Comparison of ENCODE assay signal across 8 mouse cellular contexts in the genomic region with DNA sequence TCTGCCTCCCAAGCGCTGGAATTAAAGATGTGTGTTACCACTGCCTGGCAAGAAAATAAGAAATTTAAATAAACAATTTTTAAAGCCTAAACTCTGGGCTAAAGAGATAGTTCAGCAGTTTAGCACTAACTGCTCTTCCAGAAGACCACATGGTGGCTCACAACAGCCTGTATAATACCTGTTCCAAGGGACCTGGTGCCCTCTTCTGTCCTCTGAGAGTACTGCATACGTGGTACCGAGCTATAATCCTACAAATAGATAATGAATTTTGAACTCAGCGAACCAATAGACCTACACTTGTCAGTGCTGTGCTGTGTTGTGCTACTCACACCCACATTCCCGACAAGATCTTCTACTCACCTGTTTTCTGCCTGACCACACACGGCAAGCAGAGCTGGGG. TPM values are rescaled to one million over a fixed set of nuclear protein-coding genes. Genes with fewer than 3 reads are reported as not detected.
DNase-seq lines count a peak whose midpoint lies in the region; ATAC-seq lines count a peak whose summit lies in the region.

No protein-coding gene starts in this region.

- H3K36me3 ChIP-seq in hindbrain, embryonic 16.5 days (ENCODE audit: control insufficient read depth, insufficient read depth, low read length) = no peaks in the 10 kb centered on the region
- H3K36me3 ChIP-seq in midbrain, embryonic 10.5 days = no peaks in the 10 kb centered on the region

- WGBS in hindbrain, embryonic 16.5 days = 15% methylated on average over 6 of the region's 6 CpGs
- 13% methylated on average over 6 of the region's 6 CpGs for WGBS in midbrain, embryonic 10.5 days

- no peaks in the 10 kb centered on the region for H3K9me3 ChIP-seq in hindbrain, embryonic 16.5 days (ENCODE audit: control insufficient read depth, low read length)
- H3K9me3 ChIP-seq in midbrain, embryonic 10.5 days (replicated peaks) = no peaks in the 10 kb centered on the region

- peak; percentile 79 for DNase-seq in layer of hippocampus, adult 11-12 months (ENCODE audit: low spot score)
- no peak for DNase-seq in layer of hippocampus, postnatal 36 days
- peak; percentile 55 for DNase-seq in cerebellum, adult 11-12 months
- DNase-seq in forelimb bud, embryonic 11.5 days (ENCODE audit: low read depth, low spot score) = peak; percentile 72
- peak; percentile 62 to 76 for DNase-seq in left cerebral cortex, postnatal 25 days (ENCODE audit: low spot score in 2 of 2)
- DNase-seq in midbrain, embryonic 10.5 days (ENCODE audit: low spot score) = peak; percentile 62
- DNase-seq in spleen, adult 18-20 months = peak; percentile 45 to 79

- no peak overlapping the region for H3K4me2 ChIP-seq in hindbrain, embryonic 16.5 days (ENCODE audit: low read length)

- no peak overlapping the region for H3K27ac ChIP-seq in hindbrain, embryonic 16.5 days (ENCODE audit: low read depth, low read length)
- no peak overlapping the region for H3K27ac ChIP-seq in midbrain, embryonic 10.5 days (replicated peaks)

- 0 out of 2 replicates have a peak overlapping the region, but pooled peaks have one; percentile 3 for H3K9ac ChIP-seq in hindbrain, embryonic 16.5 days (ENCODE audit: low read depth, low read length)

- no peaks in the 10 kb centered on the region for H3K27me3 ChIP-seq in hindbrain, embryonic 16.5 days (replicated peaks; ENCODE audit: control insufficient read depth, insufficient read depth, low read length)
- H3K27me3 ChIP-seq in midbrain, embryonic 10.5 days (ENCODE audit: low read depth, poor library complexity, severe bottlenecking) = no peaks in the 10 kb centered on the region

- H3K4me1 ChIP-seq in hindbrain, embryonic 16.5 days (ENCODE audit: control insufficient read depth, insufficient read depth, low read depth, low read length) = no peaks in the 10 kb centered on the region
- peaks cover under 1% of the 10 kb centered on the region; the same call in 1 of the 2 replicates for H3K4me1 ChIP-seq in midbrain, embryonic 10.5 days

- intact Hi-C loops in left cerebral cortex, postnatal 25 days (cut with DNase I) = loop anchor here (2.0 to 5.0 kb wide), 2 partner anchors 82 to 190 kb away; a partner anchor contains a TSS

- peak; percentile 85 for ATAC-seq in hindbrain, embryonic 16.5 days

- no peak overlapping the region for H3K4me3 ChIP-seq in hindbrain, embryonic 16.5 days (ENCODE audit: low read length)
- no peak overlapping the region for H3K4me3 ChIP-seq in midbrain, embryonic 10.5 days

RNA-seq across cellular contexts. Expression of a gene that starts 5.8 kb away (rescaled TPM):
- total RNA-seq in layer of hippocampus, postnatal 36 days (2021) = 100 to 1,000 TPM in 1 of 2 experiments, 10 to 100 TPM in 1; 96.7 to 118 TPM
- 142 and 145 TPM in 2 replicates for polyA plus RNA-seq in hindbrain, embryonic 16.5 days (2015; fragmentation: Nextera tagmentation; extraction: Ambion mirVana)
- total RNA-seq in left cerebral cortex, postnatal 25 days (2021) = 100 to 1,000 TPM; 113 to 121 TPM
- polyA plus RNA-seq in midbrain, embryonic 10.5 days (2016; fragmentation: Nextera tagmentation; extraction: Ambion mirVana) = 44.4 and 57.3 TPM in 2 replicates

RNA-seq across cellular contexts. Expression of a gene that starts 12.2 kb away (rescaled TPM):
- total RNA-seq in layer of hippocampus, postnatal 36 days (2021) = 10 to 100 TPM; 34.9 to 36.2 TPM
- 23.3 and 26.3 TPM in 2 replicates for polyA plus RNA-seq in hindbrain, embryonic 16.5 days (2015; fragmentation: Nextera tagmentation; extraction: Ambion mirVana)
- total RNA-seq in left cerebral cortex, postnatal 25 days (2021) = 10 to 100 TPM; 31.1 to 35.0 TPM
- polyA plus RNA-seq in midbrain, embryonic 10.5 days (2016; fragmentation: Nextera tagmentation; extraction: Ambion mirVana) = 37.9 and 39.2 TPM in 2 replicates

RNA-seq across cellular contexts. Expression of a gene that starts 20.7 kb away (rescaled TPM):
- 10 to 100 TPM; 77.8 to 82.4 TPM for total RNA-seq in layer of hippocampus, postnatal 36 days (2021)
- 75.4 and 90.0 TPM in 2 replicates for polyA plus RNA-seq in hindbrain, embryonic 16.5 days (2015; fragmentation: Nextera tagmentation; extraction: Ambion mirVana)
- 10 to 100 TPM; 94.7 to 97.9 TPM for total RNA-seq in left cerebral cortex, postnatal 25 days (2021)
- 71.1 and 77.0 TPM in 2 replicates for polyA plus RNA-seq in midbrain, embryonic 10.5 days (2016; fragmentation: Nextera tagmentation; extraction: Ambion mirVana)

RNA-seq across cellular contexts. Expression of a gene that starts 21.5 kb away (rescaled TPM):
- total RNA-seq in layer of hippocampus, postnatal 36 days (2021) = 100 to 1,000 TPM; 169 to 173 TPM
- 278 TPM in 2 replicates for polyA plus RNA-seq in hindbrain, embryonic 16.5 days (2015; fragmentation: Nextera tagmentation; extraction: Ambion mirVana)
- total RNA-seq in left cerebral cortex, postnatal 25 days (2021) = 100 to 1,000 TPM; 165 to 175 TPM
- polyA plus RNA-seq in midbrain, embryonic 10.5 days (2016; fragmentation: Nextera tagmentation; extraction: Ambion mirVana) = 272 and 276 TPM in 2 replicates

RNA-seq across cellular contexts. Expression of a gene that starts 21.6 kb away (rescaled TPM):
- 10 to 100 TPM; 29.1 to 30.0 TPM for total RNA-seq in layer of hippocampus, postnatal 36 days (2021)
- 51.6 and 57.2 TPM in 2 replicates for polyA plus RNA-seq in hindbrain, embryonic 16.5 days (2015; fragmentation: Nextera tagmentation; extraction: Ambion mirVana)
- total RNA-seq in left cerebral cortex, postnatal 25 days (2021) = 10 to 100 TPM; 33.2 to 34.6 TPM
- 17.8 and 26.2 TPM in 2 replicates for polyA plus RNA-seq in midbrain, embryonic 10.5 days (2016; fragmentation: Nextera tagmentation; extraction: Ambion mirVana)

Comparison
In these comparisons a context has a peak if more than half of its experiments do, and no peak if none do; other contexts are left out.
1. DNase-seq: peak in layer of hippocampus, adult 11-12 months (single experiment), cerebellum, adult 11-12 months (single experiment), forelimb bud, embryonic 11.5 days (single experiment), left cerebral cortex, postnatal 25 days (2 of 2), midbrain, embryonic 10.5 days (single experiment) and spleen, adult 18-20 months (2 of 2); none in layer of hippocampus, postnatal 36 days (0 of 2).